Mouse (Mus musculus) cerebellum, adult 9-11 months (tissue): ENCODE measurements around the gene Trappc3.
"Not testable (repeated sequence)": the region's sequence is repeated elsewhere in the genome, so short reads cannot be mapped to it uniquely, and the experiment has no call there.

Experiments used
- DNase-seq: peaks from one replicate; pipeline ENCODE4 v3.0.0; 2022

The Trappc3 gene

DNA sequence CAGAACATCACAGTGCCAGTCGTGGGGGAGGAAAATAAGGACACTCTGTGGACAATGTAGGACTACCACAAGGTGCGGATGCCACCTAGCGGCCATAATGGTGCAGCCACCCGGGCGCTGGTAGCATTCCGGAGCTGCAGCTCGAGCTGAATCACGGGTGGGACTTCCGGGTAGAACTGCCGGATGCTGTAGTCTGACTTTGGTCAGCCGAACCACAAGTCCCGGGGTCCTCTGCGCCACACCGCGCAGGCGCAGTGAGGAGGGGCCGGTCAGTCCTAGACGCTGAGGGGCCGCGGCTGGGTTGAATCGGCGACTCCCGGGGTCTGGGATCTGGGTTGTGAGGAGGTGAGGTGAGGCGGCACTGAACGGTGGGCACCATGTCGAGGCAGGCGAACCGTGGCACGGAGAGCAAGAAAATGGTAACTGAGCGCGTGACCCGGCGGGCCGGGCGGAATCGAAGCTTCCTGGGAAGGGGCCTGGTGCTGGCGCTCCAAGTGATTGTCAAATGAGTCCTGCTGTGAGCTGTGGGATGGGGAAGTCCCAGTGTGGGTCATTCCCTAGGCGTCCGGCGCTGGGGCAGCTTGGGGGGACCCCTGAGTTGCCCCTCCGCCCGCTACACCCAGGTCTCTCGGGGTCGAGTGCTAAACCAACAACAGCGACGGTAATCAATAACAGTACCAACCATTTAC, at the start of gene Trappc3:
Trappc3 (plus strand) TSS at position 207 of the 689 bp plus-strand sequence.
- peak; percentile 100 for DNase-seq

DNA sequence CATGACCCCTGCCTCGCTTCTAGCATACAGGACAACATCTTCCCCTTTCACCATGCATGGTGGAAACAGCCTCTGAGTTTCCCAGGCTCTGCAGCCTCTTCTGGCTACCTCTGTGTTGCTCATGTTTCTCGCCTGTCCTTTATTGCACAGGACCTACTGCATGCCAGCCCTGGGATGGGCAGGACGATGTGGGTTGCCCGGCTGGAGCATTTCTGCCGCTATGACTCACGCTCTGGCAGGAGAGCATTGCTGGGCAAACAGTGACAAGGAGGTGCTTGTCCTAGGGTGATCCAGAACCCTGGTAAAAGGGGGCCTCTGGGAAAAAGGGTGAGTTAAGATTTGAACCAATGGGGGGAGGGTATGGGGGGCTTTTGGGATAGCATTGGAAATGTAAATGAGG, 44.4 kb upstream of the Trappc3 start:
- DNase-seq, result no peak

DNA sequence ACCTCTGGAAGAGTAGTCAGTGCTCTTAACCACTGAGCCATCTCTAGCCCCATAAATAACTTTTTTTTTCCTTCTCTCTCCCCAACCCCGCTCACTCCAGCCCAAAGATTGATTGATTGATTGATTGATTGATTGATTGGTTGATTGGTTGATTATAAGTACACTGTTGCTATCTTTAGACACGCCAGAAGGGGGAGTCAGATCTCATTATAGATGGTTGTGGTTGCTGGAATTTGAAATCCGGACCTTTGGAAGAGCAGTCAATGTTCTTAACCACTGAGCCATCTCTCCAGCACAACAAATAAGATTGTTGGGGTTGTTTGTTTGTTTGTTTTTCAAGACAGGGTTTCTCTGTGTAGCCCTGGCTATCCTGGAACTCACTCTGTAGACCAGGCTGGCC, 42.6 kb upstream of the Trappc3 start:
- DNase-seq, result not testable (repeated sequence)

DNA sequence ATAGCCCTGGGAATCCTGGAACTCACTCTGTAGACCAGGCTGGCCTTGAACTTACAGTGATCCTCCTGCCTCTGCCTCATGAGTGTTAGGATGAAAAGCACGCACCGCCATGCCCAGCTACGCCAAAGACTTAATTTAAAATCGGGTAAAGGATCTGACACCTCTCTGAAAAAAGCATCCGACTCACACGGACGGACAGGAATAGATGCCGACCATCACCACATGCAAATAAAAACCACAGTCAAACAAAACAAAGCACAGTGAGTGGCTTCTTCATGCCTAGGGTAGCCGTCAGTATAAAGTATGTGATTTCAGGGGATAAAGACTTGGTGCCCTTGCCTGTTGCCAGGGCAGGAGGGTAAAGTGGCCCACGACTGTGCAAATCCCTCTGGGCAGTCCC, 42.1 kb upstream of the Trappc3 start:
- no peak for DNase-seq

DNA sequence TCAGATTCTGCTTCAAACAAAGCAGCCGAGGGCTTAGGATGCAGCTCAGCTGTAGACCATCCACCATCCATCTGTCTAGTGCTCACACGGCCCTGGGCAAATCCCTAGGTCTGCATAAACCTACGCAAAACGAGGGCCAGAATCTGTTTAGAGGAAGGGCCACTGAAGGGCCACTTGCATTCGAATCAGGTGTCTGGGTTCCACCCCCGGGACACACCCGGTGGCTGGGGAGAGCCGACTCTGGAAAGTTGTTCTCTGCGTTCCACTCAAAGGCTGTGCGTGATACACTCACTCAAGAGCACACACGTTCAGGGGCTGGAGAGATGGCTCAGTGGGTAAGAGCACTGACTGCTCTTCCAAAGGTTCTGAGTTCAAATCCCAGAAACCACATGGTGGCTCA, 39.5 kb upstream of the Trappc3 start:
- DNase-seq, result no peak

DNA sequence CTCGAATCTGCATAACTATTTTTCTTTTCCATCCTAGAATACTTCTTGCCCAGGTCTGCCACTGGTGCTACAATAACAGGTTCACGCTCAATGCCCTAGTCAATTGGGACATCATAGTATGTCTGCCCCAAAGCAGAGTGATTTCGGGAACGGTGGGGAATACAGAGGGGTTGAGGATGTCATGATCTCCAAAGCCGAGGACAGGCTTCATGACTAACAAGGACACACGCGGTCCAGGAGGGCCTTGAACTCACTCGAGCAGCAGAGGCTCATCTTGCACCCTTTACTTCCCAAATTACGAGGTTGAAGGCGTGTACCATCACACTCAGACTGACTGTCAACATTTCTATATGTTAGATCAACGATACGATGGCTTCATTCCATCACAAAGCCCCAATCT, 35.5 kb upstream of the Trappc3 start:
- no peak for DNase-seq

DNA sequence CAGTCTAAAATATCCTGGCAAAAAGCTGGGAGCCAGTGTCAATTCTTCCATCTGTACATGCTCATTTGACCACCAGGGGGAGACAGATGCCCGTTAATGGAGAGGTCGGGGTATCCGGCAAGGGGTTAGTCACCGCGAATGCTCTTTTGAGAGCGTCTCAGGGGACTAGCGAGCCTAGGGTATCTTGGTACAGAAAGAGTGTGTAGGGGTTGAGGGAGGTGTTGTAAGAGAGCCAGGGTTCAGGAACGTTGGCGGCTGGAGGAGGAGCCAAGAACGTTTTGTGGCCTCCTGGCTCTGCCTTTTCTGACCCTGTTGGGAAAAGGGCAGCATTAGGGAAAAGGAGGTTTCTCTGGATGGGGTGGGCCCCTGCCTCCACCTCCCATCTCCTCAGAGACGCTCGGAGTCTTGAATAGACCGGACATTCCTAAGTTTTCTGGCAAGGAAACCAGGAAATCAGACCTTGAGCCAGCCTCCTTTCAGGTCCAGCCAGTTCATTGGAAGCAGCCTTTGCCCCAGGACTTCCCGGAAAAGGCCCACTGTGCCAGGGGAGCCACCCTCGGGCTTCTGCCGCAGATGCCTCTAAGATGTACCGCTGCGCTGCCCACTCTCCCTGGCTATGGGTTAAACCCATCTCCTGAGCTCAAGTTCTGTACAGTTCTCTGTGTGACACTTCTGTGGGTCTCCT, 34.9 kb upstream of the Trappc3 start:
- DNase-seq, result peak; percentile 89

DNA sequence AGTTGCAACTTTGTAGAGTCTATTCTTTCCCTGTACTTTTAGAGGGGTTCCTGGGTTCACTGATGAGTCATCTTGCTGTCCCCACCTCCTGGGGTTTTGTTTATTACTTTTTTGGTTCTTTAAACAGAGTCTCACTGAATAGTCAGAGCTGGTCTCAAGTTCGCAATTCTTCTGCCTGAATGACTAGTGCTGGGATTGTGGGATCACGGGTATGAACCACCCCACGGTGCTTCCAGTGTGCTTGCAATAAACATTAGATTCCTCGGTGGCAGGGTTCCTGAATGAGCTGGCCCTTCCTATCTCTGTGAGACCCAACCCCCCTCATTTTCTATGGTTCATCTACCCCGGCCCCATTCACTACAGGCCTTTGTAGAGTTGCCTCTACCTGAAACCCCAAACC, 34.0 kb upstream of the Trappc3 start:
- peak; percentile 39 for DNase-seq

DNA sequence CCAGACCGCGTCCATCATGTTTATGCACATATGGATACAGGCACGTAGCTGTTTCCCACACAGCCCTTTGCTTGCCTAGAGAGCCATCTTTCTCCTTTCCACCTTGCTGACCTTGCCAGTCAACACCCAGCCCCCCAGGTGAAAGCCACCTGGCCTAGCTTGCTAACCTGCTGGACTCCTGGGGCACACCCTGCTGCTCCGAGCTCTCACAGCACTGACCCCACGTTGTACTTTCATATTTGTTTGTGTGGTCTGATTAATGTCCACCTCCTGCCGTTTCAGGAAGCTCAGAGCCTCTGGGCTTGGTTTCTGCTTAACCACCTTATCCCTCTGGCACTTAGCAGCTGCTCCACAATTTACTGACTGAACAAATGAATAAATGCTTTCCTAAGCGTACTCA, 32.2 kb upstream of the Trappc3 start:
- DNase-seq, result peak; percentile 43

DNA sequence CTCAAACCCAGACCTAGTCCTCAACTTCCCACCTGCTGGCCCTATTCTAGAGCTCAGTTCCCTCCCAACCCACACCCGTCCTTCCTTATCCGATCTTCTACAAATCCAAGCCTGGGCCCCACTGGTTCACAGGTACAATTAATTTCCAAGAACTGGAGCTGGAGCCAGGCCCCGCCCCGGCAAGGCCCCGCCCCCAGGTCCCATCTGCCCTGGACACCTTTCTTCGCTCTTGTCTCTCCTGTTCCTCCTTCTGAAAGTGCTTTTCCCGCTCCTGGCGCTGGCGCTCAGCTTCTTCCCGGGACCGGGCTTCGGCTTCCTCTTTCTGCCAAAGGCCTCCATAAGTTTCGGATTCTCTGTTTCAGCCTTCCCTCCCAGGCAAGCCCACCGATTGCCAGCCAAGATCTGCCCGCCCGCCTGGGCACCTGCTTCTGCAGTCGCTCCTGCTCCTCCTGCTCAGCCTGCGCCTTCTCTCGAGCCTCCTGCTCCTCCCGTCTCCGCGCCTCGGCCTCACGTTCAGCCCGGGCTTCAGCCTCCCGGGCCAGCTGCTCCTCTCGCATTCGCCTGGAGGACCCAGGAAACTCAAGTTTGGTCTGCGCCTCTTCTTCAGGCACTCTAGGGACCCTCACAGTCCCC, 28.3 kb upstream of the Trappc3 start:
- peak; percentile 34 for DNase-seq

DNA sequence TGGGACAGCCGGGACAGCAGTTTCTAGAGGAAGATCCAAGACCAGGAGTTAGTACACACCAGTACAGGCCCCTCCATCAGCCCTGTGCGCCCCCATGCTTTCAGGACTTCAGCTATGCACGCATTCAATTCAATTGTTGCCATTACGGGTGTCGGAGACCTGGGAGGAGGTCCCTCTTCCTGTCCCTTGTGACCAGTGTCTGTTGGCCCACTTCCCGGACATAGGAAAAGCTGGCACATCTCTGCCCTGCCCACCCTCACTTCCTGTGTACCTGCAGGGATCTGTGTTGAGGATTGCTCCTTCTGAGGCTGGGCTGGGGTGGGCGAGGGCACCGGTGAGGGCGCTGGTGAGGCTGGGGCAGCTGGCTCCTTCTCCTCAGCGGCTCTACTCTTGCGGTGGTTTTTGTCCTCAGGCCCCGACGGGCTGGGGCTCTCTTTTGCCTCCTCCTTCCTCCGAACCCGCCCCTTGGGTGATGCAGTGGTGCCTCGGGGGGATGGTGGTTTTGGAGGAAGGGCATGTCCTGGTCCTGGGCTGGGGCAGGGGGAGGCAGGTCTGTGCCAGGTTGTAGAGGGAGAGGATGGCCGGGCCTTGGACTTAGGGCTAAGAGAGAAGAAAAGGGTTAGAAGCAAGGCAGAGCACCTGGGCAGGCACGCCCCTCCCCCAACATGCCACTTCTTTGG, 27.5 kb upstream of the Trappc3 start:
- peak; percentile 35 for DNase-seq

DNA sequence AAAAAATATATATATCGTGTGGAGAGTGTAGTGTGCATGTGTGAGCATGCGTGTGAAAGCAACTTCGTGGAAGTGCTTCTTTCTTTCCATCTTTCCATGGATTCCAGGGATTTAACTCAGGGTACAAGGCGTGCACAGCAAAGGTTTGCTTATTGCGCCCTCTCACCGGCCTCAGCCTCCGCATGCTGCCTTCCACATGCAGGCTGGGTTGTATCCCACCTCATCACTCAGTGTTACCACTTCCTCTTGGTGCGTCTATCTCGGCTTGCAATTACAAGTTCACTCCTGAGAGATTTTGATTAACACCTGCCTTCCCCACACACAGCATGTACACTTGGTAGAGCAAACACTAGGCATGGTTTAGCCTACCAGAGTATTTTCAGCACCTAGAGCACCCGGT, 26.9 kb upstream of the Trappc3 start:
- no peak for DNase-seq

DNA sequence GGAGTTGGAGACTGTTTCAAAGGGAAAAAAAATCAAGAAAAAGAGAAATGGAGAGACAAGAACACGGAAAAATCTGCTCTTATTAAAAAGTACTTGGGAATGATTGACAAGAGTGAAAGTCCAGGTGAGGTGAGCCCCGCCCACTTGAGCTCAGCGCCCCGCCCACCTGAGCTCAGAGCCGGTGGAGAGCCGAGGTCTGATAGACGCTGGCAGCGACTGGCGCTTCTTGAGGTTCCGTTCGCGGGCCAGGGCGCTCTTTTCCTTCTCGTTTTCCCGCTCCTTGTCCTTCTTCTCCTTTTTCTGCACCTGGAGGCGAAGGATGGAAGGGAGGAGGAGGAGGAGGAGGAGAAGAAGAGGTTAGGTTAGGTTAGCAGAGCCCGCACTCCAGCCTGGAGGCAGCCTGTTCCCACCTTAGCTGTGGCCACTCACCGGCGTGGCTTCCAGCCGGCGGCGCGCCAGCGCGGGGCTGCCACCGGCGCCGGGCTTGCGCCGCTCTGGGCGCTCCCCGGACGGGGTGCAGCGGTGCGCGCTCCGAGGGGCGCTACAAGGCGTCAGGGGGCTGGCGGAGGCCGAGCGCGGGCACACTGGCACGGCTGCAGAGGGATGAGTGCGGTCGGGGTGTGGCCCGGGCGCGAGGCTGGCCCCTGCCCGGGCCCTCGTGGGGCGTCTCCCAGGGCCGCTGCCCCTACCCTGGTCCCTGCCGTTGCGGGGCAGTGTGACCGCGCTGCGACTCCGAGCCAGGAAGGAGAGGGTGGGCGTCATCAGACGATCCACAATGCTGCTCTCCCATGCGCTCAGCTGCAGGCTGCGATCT, 25.5 kb upstream of the Trappc3 start:
- peak; percentile 29 for DNase-seq

DNA sequence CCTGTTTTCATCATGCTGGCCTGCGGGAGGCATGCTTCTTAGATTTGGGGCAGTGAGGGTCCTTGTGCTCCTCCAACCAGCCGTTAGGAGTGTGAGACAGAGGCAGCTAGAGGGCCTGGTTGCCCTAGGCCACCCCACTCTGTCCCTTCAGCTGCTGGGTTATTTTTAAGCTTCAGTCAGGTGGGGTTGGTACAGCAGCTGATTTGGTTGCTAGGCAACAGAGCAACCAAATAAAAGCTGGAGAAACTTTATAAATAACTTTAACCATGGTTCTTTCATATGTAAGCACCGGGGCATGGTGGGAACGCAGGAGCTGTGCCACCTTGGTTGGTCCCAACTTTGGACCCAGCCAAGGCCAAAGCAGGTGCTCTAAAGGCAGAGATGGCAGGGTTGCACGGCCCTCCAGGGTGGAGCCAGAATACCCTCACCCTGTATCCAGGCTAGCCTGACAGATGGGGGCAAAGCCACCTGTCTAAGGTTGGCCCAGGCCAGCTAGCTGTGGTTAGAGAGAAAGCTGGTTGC, 24.3 kb upstream of the Trappc3 start:
- peak; percentile 30 for DNase-seq

DNA sequence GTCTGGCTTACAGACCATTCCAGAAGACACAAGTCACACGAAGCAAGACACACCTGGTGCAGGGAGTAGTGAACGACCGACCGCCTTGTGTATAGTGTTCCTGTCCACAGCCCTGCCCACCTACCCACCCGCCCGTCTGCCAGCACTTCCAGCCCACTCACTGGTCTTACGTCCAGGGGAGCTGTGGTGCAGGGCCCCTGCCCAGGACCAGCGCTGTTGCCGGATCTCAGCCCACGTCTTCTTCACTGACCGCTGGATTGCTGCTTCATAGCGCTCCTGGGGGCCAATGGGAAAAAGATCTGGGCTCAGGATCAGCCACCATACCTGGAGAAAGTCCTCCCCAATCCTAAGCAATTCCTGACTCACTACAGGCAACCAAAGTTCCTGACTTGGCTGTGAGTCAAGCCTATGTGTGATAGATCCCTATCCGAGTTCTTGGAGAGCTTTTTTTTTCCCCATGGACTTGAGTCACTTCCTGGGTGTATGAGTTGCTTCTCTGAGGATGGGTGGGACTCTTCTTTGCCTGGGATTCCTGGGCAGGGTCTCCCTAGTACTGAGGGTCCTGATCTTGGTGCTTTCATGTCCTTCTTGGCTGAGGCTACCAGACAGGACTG, 22.2 kb upstream of the Trappc3 start:
- peak; percentile 27 for DNase-seq

DNA sequence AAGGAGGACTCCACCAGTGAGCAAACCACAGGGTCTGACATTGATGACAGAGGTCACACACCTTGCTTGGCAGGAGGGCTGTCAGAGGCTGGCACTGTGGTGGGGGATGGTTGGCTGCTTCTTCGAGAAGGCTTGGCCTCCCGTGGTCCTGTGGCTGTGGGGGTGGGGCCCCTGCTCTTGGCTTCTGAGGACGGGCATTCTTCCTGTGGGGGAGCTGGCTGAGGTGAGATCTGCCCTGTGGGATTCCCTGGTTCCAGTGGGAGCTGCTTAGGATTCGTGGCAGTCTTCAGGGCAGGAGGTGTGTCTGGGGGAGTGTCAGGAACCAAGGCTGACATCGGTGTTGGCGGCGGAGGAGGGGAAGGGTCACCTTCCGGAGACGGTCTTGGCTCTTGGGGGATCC, 20.2 kb upstream of the Trappc3 start:
- peak; percentile 72 for DNase-seq

DNA sequence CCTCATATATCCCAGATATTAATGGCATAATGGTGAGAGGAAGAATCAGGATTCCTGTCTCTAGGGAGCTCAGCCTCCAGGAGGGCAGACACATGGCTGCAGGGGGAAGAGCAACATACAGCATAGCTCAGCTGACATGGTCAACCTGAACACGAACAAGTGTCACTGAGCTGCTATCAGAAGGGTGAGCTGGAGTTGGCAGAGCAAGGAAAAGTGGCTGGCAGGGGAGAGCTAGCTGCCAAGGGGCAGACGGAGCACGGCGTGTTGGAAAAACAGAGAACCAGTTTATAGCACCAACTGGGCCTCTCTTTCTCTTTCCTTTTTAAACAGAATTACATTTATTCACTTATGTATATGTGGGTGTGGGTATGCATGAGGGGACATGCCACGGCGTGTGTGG, 19.6 kb upstream of the Trappc3 start:
- peak; percentile 78 for DNase-seq

DNA sequence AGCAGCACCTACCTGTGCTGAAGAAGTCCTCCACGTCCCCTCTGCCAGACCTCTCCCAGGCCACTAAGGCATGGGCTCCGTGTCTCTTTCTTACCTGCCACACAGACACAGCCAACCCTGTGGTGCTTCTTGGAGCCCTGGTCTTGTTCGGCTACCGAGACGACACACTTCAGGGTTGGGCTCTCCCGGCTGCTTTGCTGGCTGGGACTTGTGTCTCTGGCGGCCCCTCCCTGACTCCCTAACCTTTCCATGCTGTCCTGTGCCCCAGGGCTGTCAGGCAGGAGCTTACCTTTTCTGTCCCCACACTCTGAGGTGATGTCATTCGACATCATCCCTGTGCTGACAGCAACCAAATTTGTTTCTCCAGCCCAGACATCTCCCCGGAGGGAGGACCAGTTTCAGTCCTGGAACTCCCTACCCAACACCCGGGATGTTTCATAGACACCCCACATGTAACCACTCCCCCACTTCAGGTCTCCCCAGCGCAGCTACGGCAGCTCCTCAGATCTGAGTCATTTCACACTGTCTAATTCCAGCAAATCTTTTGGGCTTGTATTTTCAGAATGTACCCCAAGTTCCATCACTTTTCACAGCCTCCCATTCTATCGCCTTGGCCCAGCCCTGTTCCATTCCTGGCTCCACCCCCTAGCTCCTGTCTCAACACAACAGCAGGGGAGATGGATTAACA, 15.8 kb upstream of the Trappc3 start:
- peak; percentile 33 for DNase-seq

DNA sequence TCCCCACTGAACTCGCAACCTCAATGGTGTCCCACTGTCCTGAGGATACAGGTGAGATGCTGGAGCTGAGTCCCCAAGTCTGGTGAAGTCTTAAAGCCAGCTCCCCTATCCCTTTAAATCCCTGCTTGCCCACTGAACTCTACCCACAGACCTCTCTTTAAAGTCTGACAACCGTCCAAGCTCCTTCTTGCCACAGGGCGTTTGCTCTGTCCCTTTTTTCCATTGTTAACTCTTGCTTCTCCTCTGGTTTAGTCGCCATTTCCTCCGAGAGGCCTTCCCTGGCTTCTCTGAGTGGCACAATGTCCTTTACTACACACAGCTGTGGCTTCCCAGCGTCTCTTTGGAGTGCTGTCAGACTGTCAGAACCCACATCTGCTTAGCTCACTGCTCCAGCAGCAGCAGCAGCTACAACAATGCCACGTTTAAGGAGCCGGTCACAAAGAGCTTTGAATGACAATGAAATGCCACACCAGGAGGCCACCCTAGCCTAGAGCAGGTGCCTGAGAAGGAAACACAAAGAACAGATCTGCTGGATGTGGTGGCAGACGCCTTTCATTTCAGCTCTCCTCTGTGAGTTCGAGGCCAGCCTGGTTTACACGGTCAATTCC, 13.8 kb upstream of the Trappc3 start:
- peak; percentile 39 for DNase-seq

DNA sequence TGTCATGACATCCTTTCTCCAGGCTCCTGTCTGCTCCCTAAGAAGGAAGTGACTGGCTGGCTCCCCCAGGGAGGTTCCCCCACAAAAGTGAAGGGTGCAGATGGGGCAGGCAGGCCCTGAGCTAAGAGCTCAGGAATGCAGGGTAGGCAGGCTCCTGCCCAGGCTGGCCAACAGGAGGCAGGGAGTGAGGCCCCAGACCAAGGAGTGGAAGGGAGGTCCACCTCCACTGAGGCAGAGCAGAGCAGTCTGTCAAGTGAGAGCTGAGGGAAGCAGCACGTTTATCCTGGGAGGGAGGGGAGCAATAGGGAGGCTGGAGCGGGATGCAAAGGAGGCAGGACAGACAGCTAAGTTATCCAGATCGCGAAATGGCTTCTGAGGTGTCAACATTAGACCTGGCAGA, 11.5 kb upstream of the Trappc3 start:
- DNase-seq, result no peak

DNA sequence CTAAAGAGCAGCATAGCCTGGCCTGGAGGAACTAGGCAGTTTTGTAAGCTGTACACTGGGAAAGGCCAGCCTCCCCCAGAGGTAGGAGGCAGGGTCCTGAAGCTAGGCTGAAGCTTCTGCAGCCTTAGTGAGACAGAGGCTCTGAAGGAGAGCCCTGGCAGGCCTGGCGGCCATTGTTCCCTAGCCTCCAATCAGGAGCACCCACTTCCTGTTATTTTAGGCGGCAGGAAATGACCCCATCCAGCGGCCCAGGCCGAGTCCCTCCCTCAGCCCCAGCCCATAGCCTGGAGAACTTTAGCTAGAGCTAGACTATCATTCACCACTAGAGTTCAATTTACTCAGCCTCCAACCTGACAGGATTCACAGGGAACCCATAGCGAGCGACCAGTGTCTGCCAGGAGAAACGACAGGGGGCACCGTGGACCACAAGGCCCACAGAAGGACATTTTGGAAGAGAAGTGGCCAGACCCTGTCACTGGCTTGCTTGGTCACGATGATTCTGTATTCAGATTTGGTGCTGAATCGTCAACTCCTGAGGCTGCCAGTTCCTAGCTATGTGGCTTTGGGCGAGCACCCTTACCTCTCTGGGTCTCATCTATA, 10.4 kb upstream of the Trappc3 start:
- no peak for DNase-seq
